Mouse (Mus musculus): ENCODE data around the gene Arfgef2.
A peak's percentile ranks its signal among the peaks of the same experiment; 100 is the strongest.

- TF ChIP-seq ZNF384 (IDR thresholded peaks at IDR 0.05; ENCODE audit: low read depth, low read length) (no peak), MAFK (IDR thresholded peaks at IDR 0.05; ENCODE audit: insufficient read depth, low read depth, low read length) (no peak), HCFC1 (IDR thresholded peaks at IDR 0.05; ENCODE audit: borderline replicate concordance, insufficient read depth, low read length) (peak; percentile 79; the same call in 1 of the 2 replicates)
Measured at GRCm38 (mm10) chr2:166805250-166806172, at the start of gene Arfgef2.

Measured in ES-E14 (cell line).